In genomic region chr16:45799150-45799549, GRCm38 (mm10) we compare ENCODE assay signal across 13 mouse cellular contexts. TPM values are rescaled to one million over a fixed set of nuclear protein-coding genes. Genes with fewer than 3 reads are reported as not detected.
A peak's percentile ranks its signal among the peaks of the same experiment; 100 is the strongest.
DNase-seq lines count a peak whose midpoint lies in the region; ATAC-seq and TF ChIP-seq lines count a peak whose summit lies in the region.
"Had no signal": no experiment of that assay in that cellular context is flagged by ENCODE, and none has a peak within 500 bp of the region (broad histone marks: within the 10 kb centered on the region; RNA-seq: fewer than 3 reads in every experiment).

No protein-coding gene starts in this region.

- peak; percentile 48; the same call in 1 of the 2 replicates for ATAC-seq in embryonic facial prominence, embryonic 14.5 days (ENCODE audit: low read depth)
- peak; percentile 48; the same call in 1 of the 2 replicates for ATAC-seq in lung, embryonic 14.5 days (ENCODE audit: insufficient read depth)
- peak; percentile 63; the same call in 1 of the 2 replicates for ATAC-seq in forebrain, embryonic 15.5 days (replicated peaks)
- ATAC-seq: liver, embryonic 12.5 days had no signal

- 68% methylated on average over 4 of the region's 4 CpGs for WGBS in embryonic facial prominence, embryonic 14.5 days
- 89% methylated on average over 4 of the region's 4 CpGs for WGBS in embryonic facial prominence, embryonic 10.5 days
- 60% methylated on average over 4 of the region's 4 CpGs for WGBS in lung, embryonic 14.5 days
- WGBS in forebrain, embryonic 15.5 days: 41% methylated on average over 4 of the region's 4 CpGs
- WGBS in cerebellum, adult 2 months: 32% methylated on average over 4 of the region's 4 CpGs

- H3K36me3 ChIP-seq in embryonic facial prominence, embryonic 14.5 days (ENCODE audit: control insufficient read depth, insufficient read depth, low read length): peaks cover 51% of the 10 kb centered on the region
- peaks cover 76% of the 10 kb centered on the region for H3K36me3 ChIP-seq in embryonic facial prominence, embryonic 10.5 days (replicated peaks)
- H3K36me3 ChIP-seq in lung, embryonic 14.5 days (ENCODE audit: insufficient read depth): peaks cover 64% of the 10 kb centered on the region
- H3K36me3 ChIP-seq in forebrain, embryonic 15.5 days: no peaks in the 10 kb centered on the region

- H3K27me3 ChIP-seq in embryonic facial prominence, embryonic 14.5 days (replicated peaks; ENCODE audit: control insufficient read depth, insufficient read depth, low read length): no peaks in the 10 kb centered on the region
- H3K27me3 ChIP-seq in embryonic facial prominence, embryonic 10.5 days (replicated peaks; ENCODE audit: low read depth, poor library complexity, severe bottlenecking): no peaks in the 10 kb centered on the region
- H3K27me3 ChIP-seq in lung, embryonic 14.5 days (ENCODE audit: insufficient read depth, low read length): no peaks in the 10 kb centered on the region
- H3K27me3 ChIP-seq in forebrain, embryonic 15.5 days: no peaks in the 10 kb centered on the region
- H3K27me3 ChIP-seq in cerebellum, adult 2 months (ENCODE audit: control insufficient read depth, insufficient read depth, low read length): no peaks in the 10 kb centered on the region
- H3K27me3 ChIP-seq: liver, embryonic 12.5 days; neural tube, embryonic 12.5 days had no signal

- no peak for TF ChIP-seq CTCF in lung, embryonic 14.5 days (IDR thresholded peaks at IDR 0.05; ENCODE audit: low read depth)
- TF ChIP-seq CTCF in cerebellum, adult 2 months (IDR thresholded peaks at IDR 0.05; ENCODE audit: borderline replicate concordance, insufficient read depth, low read depth, low read length): no peak

- peak; percentile 67 for DNase-seq in embryonic facial prominence, embryonic 14.5 days (ENCODE audit: low spot score)
- DNase-seq in embryonic facial prominence, embryonic 10.5 days (ENCODE audit: low spot score): no peak
- no peak for DNase-seq in lung, embryonic 14.5 days
- no peak for DNase-seq in lung, postnatal 10 days
- peak; percentile 42 for DNase-seq in retina, postnatal 1 day
- DNase-seq in cerebellum, adult 2 months: no peak
- no peak for DNase-seq in thymus, postnatal 10 days (ENCODE audit: low spot score in 2 of 2)
- DNase-seq: adrenal gland, postnatal 14 days; heart, postnatal 14 days; kidney, adult 11 months had no signal

- H3K9me3 ChIP-seq in embryonic facial prominence, embryonic 14.5 days (ENCODE audit: control insufficient read depth, low read length): no peaks in the 10 kb centered on the region
- H3K9me3 ChIP-seq in embryonic facial prominence, embryonic 10.5 days: no peaks in the 10 kb centered on the region
- H3K9me3 ChIP-seq in lung, embryonic 14.5 days (ENCODE audit: low read depth, low read length): no peaks in the 10 kb centered on the region
- no peaks in the 10 kb centered on the region for H3K9me3 ChIP-seq in forebrain, embryonic 15.5 days
- H3K9me3 ChIP-seq: liver, embryonic 12.5 days; neural tube, embryonic 12.5 days had no signal

- TF ChIP-seq POLR2A in cerebellum, adult 2 months (IDR thresholded peaks at IDR 0.05; ENCODE audit: borderline replicate concordance, insufficient read depth, low read length): no peak

- no peak overlapping the region for H3K9ac ChIP-seq in embryonic facial prominence, embryonic 14.5 days (ENCODE audit: low read depth, low read length)
- no peak overlapping the region for H3K9ac ChIP-seq in lung, embryonic 14.5 days
- no peak overlapping the region for H3K9ac ChIP-seq in forebrain, embryonic 15.5 days (replicated peaks)
- H3K9ac ChIP-seq: liver, embryonic 12.5 days; neural tube, embryonic 12.5 days had no signal

- H3K4me3 ChIP-seq in embryonic facial prominence, embryonic 14.5 days (ENCODE audit: low read depth, low read length): no peak overlapping the region
- H3K4me3 ChIP-seq in embryonic facial prominence, embryonic 10.5 days: no peak overlapping the region
- no peak overlapping the region for H3K4me3 ChIP-seq in lung, embryonic 14.5 days (ENCODE audit: low read depth, low read length)
- H3K4me3 ChIP-seq in forebrain, embryonic 15.5 days: no peak overlapping the region
- no peak overlapping the region for H3K4me3 ChIP-seq in cerebellum, adult 2 months (replicated peaks; ENCODE audit: insufficient read depth, low read depth, low read length)
- H3K4me3 ChIP-seq: liver, embryonic 12.5 days; neural tube, embryonic 12.5 days had no signal

- no peak overlapping the region for H3K4me2 ChIP-seq in embryonic facial prominence, embryonic 14.5 days (ENCODE audit: low read depth, low read length)
- H3K4me2 ChIP-seq in lung, embryonic 14.5 days: no peak overlapping the region
- no peak overlapping the region for H3K4me2 ChIP-seq in forebrain, embryonic 15.5 days (replicated peaks)
- H3K4me2 ChIP-seq: liver, embryonic 12.5 days; neural tube, embryonic 12.5 days had no signal

- H3K27ac ChIP-seq in embryonic facial prominence, embryonic 14.5 days (replicated peaks; ENCODE audit: low read depth, low read length): no peak overlapping the region
- no peak overlapping the region for H3K27ac ChIP-seq in embryonic facial prominence, embryonic 10.5 days (replicated peaks)
- peak overlapping the region; percentile 43; the same call in 1 of the 2 replicates for H3K27ac ChIP-seq in lung, embryonic 14.5 days (ENCODE audit: low read depth)
- H3K27ac ChIP-seq in forebrain, embryonic 15.5 days (replicated peaks): no peak overlapping the region
- no peak overlapping the region for H3K27ac ChIP-seq in cerebellum, adult 2 months (ENCODE audit: insufficient read depth, low read length)
- H3K27ac ChIP-seq: liver, embryonic 12.5 days; neural tube, embryonic 12.5 days had no signal

- H3K4me1 ChIP-seq in embryonic facial prominence, embryonic 14.5 days (ENCODE audit: control insufficient read depth, insufficient read depth, low read length): no peaks in the 10 kb centered on the region
- peaks cover 4% of the 10 kb centered on the region for H3K4me1 ChIP-seq in embryonic facial prominence, embryonic 10.5 days
- 0 out of 2 replicates have a peak, but pooled peaks cover 3% of the 10 kb centered on the region for H3K4me1 ChIP-seq in lung, embryonic 14.5 days (ENCODE audit: insufficient read depth)
- 0 out of 2 replicates have a peak, but pooled peaks cover 3% of the 10 kb centered on the region for H3K4me1 ChIP-seq in forebrain, embryonic 15.5 days
- no peaks in the 10 kb centered on the region for H3K4me1 ChIP-seq in cerebellum, adult 2 months (ENCODE audit: control insufficient read depth, insufficient read depth, low read length)
- H3K4me1 ChIP-seq: liver, embryonic 12.5 days; neural tube, embryonic 12.5 days had no signal

RNA-seq across cellular contexts. Expression of gene Abhd10, which starts 56.4 kb away (rescaled TPM):
- 27.4 and 34.6 TPM in 2 replicates for polyA plus RNA-seq in embryonic facial prominence, embryonic 14.5 days (2014; fragmentation: Nextera tagmentation; extraction: Ambion mirVana)
- 40.7 and 43.8 TPM in 2 replicates for polyA plus RNA-seq in embryonic facial prominence, embryonic 10.5 days (2016; fragmentation: Nextera tagmentation; extraction: Ambion mirVana)
- polyA plus RNA-seq in lung, embryonic 14.5 days (2014; fragmentation: Nextera tagmentation; extraction: Ambion mirVana): 35.6 and 39.6 TPM in 2 replicates
- 39.8 and 43.3 TPM in 2 replicates for polyA plus RNA-seq in forebrain, embryonic 15.5 days (2015; fragmentation: Nextera tagmentation; extraction: Ambion mirVana)
- polyA plus RNA-seq in cerebellum, adult 2 months (2012; rRNA removed): 37.3 and 41.0 TPM in 2 replicates

Comparison
In these comparisons a context has a peak if more than half of its experiments do, and no peak if none do; other contexts are left out.
1. DNase-seq: peak in embryonic facial prominence, embryonic 14.5 days (single experiment) and retina, postnatal 1 day (single experiment); none in embryonic facial prominence, embryonic 10.5 days (single experiment), lung, embryonic 14.5 days (single experiment), lung, postnatal 10 days (single experiment), cerebellum, adult 2 months (0 of 2) and thymus, postnatal 10 days (0 of 2).
2. Peak in every context shown above with its lines, with median percentiles within 50 percentile points of each other: ATAC-seq.